Mouse (Mus musculus): ENCODE measurements around the gene Vps39. TPM values are rescaled to one million over a fixed set of nuclear protein-coding genes. Genes with fewer than 3 reads are reported as not detected.

Gene Vps39
- polyA plus RNA-seq (2012; ENCODE audit: insufficient read depth, insufficient read length, missing spikeins) = 61.7 and 72.9 TPM in 2 replicates

GRCm38 (mm10) chr2:120352682-120353646 lies at the start of gene Vps39:
TSS of gene Vps39 (minus strand) at chr2:120353137.
- Histone ChIP-seq H3K27ac (ENCODE audit: insufficient read depth, low read depth, low read length) (peak within 1 kb of the TSS; percentile 52), H3K4me3 (ENCODE audit: insufficient read depth, low read length) (peak within 1 kb of the TSS; percentile 97), H3K4me1 (ENCODE audit: control insufficient read depth, insufficient read depth, low read length) (peaks cover 26% of the 10 kb centered on the region)
- TF ChIP-seq CTCF (IDR thresholded peaks at IDR 0.05; ENCODE audit: low read depth, low read length) (no peak), POLR2A (IDR thresholded peaks at IDR 0.05; ENCODE audit: borderline replicate concordance, low read depth, low read length) (no peak)

DNA sequence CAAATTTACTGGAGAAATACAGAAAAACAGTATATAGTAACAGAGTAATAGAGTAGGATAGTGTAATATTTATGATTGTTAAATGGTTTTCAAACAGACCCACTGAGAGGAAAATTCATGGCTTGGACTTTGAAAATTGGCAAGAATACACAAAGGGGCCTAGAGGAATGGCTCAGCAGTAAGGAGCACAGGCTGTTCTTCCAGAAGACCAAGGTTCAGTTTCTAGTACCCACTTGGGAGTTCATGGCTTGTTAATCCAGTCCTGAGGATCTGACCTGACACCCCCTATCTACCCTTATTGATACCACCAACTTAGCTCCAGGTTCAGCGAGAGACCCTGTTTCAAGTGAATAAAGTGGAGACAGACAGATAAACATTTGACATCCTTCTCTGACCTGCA lies 45.0 kb upstream of the Vps39 start:
- TF ChIP-seq POLR2A (IDR thresholded peaks at IDR 0.05; ENCODE audit: borderline replicate concordance, low read depth, low read length) = no peak
- TF ChIP-seq CTCF (IDR thresholded peaks at IDR 0.05; ENCODE audit: low read depth, low read length) = no peak
- Histone ChIP-seq H3K4me1 (ENCODE audit: control insufficient read depth, insufficient read depth, low read length) (peaks cover 4% of the 10 kb centered on the region), H3K4me3 (ENCODE audit: insufficient read depth, low read length) (no peak overlapping the region), H3K27ac (ENCODE audit: insufficient read depth, low read depth, low read length) (no peak overlapping the region)

DNA sequence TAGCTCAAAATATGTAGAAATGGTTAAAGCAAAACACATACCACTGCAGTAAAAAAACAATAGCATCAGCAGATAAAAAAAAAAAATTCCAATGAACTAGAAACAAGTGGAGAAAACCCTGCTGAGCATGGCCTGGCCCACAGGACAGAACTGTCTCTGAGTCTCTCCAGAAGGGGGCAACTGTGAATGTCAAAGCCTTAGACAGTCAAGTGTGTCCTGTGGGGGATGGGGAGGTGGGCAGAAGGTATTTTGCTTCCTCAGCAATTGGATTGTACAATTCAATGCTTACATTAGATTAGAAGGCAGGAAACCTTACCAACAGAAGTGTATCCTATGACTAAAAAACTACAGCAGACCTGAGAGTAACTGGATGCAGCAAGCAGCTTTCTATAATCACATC lies 39.5 kb upstream of the Vps39 start:
- Histone ChIP-seq H3K4me1 (ENCODE audit: control insufficient read depth, insufficient read depth, low read length) (peaks cover 3% of the 10 kb centered on the region), H3K4me3 (ENCODE audit: insufficient read depth, low read length) (no peak overlapping the region), H3K27ac (ENCODE audit: insufficient read depth, low read depth, low read length) (peak overlapping the region; percentile 26; the same call in 1 of the 2 replicates)
- TF ChIP-seq POLR2A (IDR thresholded peaks at IDR 0.05; ENCODE audit: borderline replicate concordance, low read depth, low read length) (no peak), CTCF (IDR thresholded peaks at IDR 0.05; ENCODE audit: low read depth, low read length) (no peak)

DNA sequence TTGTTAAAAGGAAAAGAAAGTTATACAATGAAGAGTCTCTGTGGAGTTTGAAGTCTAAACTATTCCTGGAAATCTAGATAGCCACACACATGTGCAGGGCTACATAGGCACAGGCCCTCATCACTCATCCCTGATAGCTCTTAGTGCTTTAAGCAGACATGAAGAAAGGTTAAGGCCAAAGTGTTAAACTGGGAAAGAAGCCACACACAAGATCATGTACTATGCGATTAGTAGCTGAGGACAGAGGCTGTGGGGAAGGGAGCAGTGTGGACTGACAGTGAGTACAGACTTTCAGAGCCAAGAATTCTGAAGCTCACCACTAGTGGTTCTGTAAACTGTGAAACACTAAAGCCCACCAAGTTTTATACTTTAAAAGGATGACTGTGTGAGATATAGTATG lies 38.0 kb upstream of the Vps39 start:
- no peak for TF ChIP-seq CTCF (IDR thresholded peaks at IDR 0.05; ENCODE audit: low read depth, low read length)
- no peak for TF ChIP-seq POLR2A (IDR thresholded peaks at IDR 0.05; ENCODE audit: borderline replicate concordance, low read depth, low read length)
- peaks cover 3% of the 10 kb centered on the region for H3K4me1 ChIP-seq (ENCODE audit: control insufficient read depth, insufficient read depth, low read length)
- no peak overlapping the region for H3K4me3 ChIP-seq (ENCODE audit: insufficient read depth, low read length)
- no peak overlapping the region for H3K27ac ChIP-seq (ENCODE audit: insufficient read depth, low read depth, low read length)

DNA sequence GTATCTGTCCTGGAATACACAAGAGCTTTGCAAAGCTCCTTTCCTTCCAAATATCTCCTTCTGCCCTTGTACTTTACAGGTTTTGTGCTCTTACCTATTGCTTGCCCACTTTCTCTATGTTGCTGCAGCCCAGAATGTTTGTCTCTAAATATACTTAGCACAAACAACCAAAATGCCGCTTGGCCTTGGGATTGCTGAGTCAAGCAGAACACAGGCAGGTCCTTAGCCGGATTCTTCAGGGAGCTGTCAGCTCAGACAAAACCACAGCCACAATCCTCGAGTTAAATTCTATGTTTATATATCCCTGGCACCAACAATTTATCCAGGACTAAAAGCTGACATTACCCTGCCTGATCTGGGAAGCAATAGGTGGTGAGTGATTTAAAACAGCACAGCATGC lies 36.4 kb upstream of the Vps39 start:
- H3K4me3 ChIP-seq (ENCODE audit: insufficient read depth, low read length) = no peak overlapping the region

GRCm38 (mm10) chr2:120387291-120387690 lies 34.4 kb upstream of the Vps39 start:
- Histone ChIP-seq H3K4me1 (ENCODE audit: control insufficient read depth, insufficient read depth, low read length) (peaks cover under 1% of the 10 kb centered on the region), H3K4me3 (ENCODE audit: insufficient read depth, low read length) (no peak overlapping the region), H3K27ac (ENCODE audit: insufficient read depth, low read depth, low read length) (no peak overlapping the region)
- TF ChIP-seq POLR2A (IDR thresholded peaks at IDR 0.05; ENCODE audit: borderline replicate concordance, low read depth, low read length) = no peak
- no peak for TF ChIP-seq CTCF (IDR thresholded peaks at IDR 0.05; ENCODE audit: low read depth, low read length)

More for the DNA sequence above, 36.4 kb upstream of the Vps39 start:
- no peak for TF ChIP-seq CTCF (IDR thresholded peaks at IDR 0.05; ENCODE audit: low read depth, low read length)
- peaks cover 3% of the 10 kb centered on the region for H3K4me1 ChIP-seq (ENCODE audit: control insufficient read depth, insufficient read depth, low read length)
- no peak overlapping the region for H3K27ac ChIP-seq (ENCODE audit: insufficient read depth, low read depth, low read length)

DNA sequence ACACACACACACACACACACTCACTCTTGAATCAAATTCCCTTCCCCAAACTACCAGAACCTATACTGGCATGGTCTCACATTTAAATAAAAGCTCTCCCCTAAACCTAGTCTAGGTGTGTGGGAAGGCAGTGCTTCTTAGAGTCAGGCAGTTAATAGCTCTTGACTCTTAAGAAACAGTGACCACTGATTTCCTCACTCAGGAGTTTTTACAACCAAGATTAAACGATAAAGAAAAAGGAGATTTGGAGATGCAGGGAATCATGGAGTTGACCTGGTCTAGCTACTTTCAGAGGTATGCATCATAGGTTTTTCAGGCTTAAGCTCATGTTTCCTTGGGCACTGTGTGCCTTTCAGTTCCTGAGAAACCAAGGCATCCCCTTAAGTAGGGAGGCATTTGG lies 33.3 kb upstream of the Vps39 start:
- H3K4me3 ChIP-seq (ENCODE audit: insufficient read depth, low read length) = no peak overlapping the region
- H3K27ac ChIP-seq (ENCODE audit: insufficient read depth, low read depth, low read length) = no peak overlapping the region
- H3K4me1 ChIP-seq (ENCODE audit: control insufficient read depth, insufficient read depth, low read length) = peaks cover 4% of the 10 kb centered on the region
- no peak for TF ChIP-seq CTCF (IDR thresholded peaks at IDR 0.05; ENCODE audit: low read depth, low read length)
- TF ChIP-seq POLR2A (IDR thresholded peaks at IDR 0.05; ENCODE audit: borderline replicate concordance, low read depth, low read length) = no peak

DNA sequence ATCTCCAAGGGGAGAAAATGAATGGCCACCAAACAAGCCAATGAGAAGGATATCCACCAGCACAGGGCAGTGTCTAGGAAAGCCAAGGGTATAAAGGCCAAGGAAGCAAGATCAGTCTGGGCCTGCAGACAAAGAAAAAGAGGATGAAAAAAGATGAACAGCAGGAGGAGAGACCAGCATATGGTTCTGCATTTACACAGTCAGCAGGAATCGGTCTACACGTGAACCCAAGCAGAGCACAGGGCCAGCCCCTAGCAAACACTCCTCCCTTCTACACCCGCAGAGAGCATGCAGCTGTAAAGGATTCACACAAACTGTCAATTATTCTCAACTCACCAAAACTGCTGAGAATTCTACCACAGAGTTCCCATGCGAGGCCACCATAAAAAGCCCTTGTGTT lies 20.9 kb upstream of the Vps39 start:
- Histone ChIP-seq H3K4me3 (ENCODE audit: insufficient read depth, low read length) (no peak overlapping the region), H3K27ac (ENCODE audit: insufficient read depth, low read depth, low read length) (no peak overlapping the region), H3K4me1 (ENCODE audit: control insufficient read depth, insufficient read depth, low read length) (no peaks in the 10 kb centered on the region)
- no peak for TF ChIP-seq POLR2A (IDR thresholded peaks at IDR 0.05; ENCODE audit: borderline replicate concordance, low read depth, low read length)
- TF ChIP-seq CTCF (IDR thresholded peaks at IDR 0.05; ENCODE audit: low read depth, low read length) = no peak

GRCm38 (mm10) chr2:120367416-120368207 lies 14.7 kb upstream of the Vps39 start:
- Histone ChIP-seq H3K4me1 (ENCODE audit: control insufficient read depth, insufficient read depth, low read length) (peaks cover 9% of the 10 kb centered on the region), H3K4me3 (ENCODE audit: insufficient read depth, low read length) (no peak overlapping the region), H3K27ac (ENCODE audit: insufficient read depth, low read depth, low read length) (no peak overlapping the region)
- TF ChIP-seq POLR2A (IDR thresholded peaks at IDR 0.05; ENCODE audit: borderline replicate concordance, low read depth, low read length) = no peak
- TF ChIP-seq CTCF (IDR thresholded peaks at IDR 0.05; ENCODE audit: low read depth, low read length) = no peak
